Mouse (Mus musculus) mouse embryonic stem cell (cell line): Measurements from ENCODE around the gene Scamp4.

Experiments used
- in situ Hi-C, 2 experiments: fragments of 300-500 bp; cut with MboI; formaldehyde crosslinking; loops; 1 replicate in 1 of 2; 3 replicates in 1 of 2; pipeline ENCODE4 v1.14.3; 2019 to 2020; ENCODE audit warnings: low sequenced_read_pairs in 2 of 2, low pct_unique_long_range_greater_than_20kb in 1 of 2, mixed read lengths in 1 of 2; ENCODE audit not compliant: unreplicated experiment in 1 of 2

The Scamp4 gene

GRCm38 (mm10) chr10:80661149-80661548 lies 58.5 kb downstream of the Scamp4 start:
- in situ Hi-C loops, result no loop called here

GRCm38 (mm10) chr10:80663485-80664196 lies 61.0 kb downstream of the Scamp4 start:
- in situ Hi-C loops, result no loop called here

- in situ Hi-C loops, result no loop called here
These were observed 61.7 kb downstream of the Scamp4 start for GRCm38 (mm10) chr10:80664197-80665015.

GRCm38 (mm10) chr10:80665016-80665380 lies 62.3 kb downstream of the Scamp4 start:
- in situ Hi-C loops, result no loop called here
